Mouse (Mus musculus) R1 (cell line): ENCODE results near the gene Kcnk5.
A peak's percentile ranks its signal among the peaks of the same experiment; 100 is the strongest.

ENCODE experiments used
- DNase-seq: peaks from one replicate; pipeline ENCODE4 v3.0.0-alpha.2; 2018; ENCODE audit warnings: low read depth, low spot score

The Kcnk5 gene

GRCm38 (mm10) chr14:20168054-20168453, 13.6 kb downstream of the Kcnk5 start:
- no peak for DNase-seq

GRCm38 (mm10) chr14:20165413-20165812, 16.2 kb downstream of the Kcnk5 start:
- DNase-seq: no peak

GRCm38 (mm10) chr14:20164438-20164837, 17.2 kb downstream of the Kcnk5 start:
- no peak for DNase-seq

GRCm38 (mm10) chr14:20162686-20163085, 18.9 kb downstream of the Kcnk5 start:
- no peak for DNase-seq

- no peak for DNase-seq
Observed at GRCm38 (mm10) chr14:20158727-20159681, 22.6 kb downstream of the Kcnk5 start.

- no peak for DNase-seq
Observed at GRCm38 (mm10) chr14:20157595-20157994, 24.0 kb downstream of the Kcnk5 start.

GRCm38 (mm10) chr14:20155718-20156117, 25.9 kb downstream of the Kcnk5 start:
- no peak for DNase-seq

- no peak for DNase-seq
Observed at GRCm38 (mm10) chr14:20154937-20155336, 26.7 kb downstream of the Kcnk5 start.

- peak; percentile 41 for DNase-seq
Observed at GRCm38 (mm10) chr14:20154245-20154644, 27.4 kb downstream of the Kcnk5 start.

GRCm38 (mm10) chr14:20149127-20150080, 32.2 kb downstream of the Kcnk5 start:
- no peak for DNase-seq

- DNase-seq: no peak
Observed at GRCm38 (mm10) chr14:20148514-20148913, 33.1 kb downstream of the Kcnk5 start.

- DNase-seq: no peak
Observed at GRCm38 (mm10) chr14:20147854-20148253, 33.8 kb downstream of the Kcnk5 start.

- DNase-seq: no peak
Observed at GRCm38 (mm10) chr14:20144093-20144492, 37.5 kb downstream of the Kcnk5 start.

- DNase-seq: no peak
Observed at GRCm38 (mm10) chr14:20138484-20139355, 42.9 kb downstream of the Kcnk5 start, which contains the start of gene Saysd1. Gene Saysd1 (minus strand): TSS chr14:20138534.

- no peak for DNase-seq
Observed at GRCm38 (mm10) chr14:20134965-20135671, 46.5 kb downstream of the Kcnk5 start.

GRCm38 (mm10) chr14:20128162-20128561, 53.4 kb downstream of the Kcnk5 start:
- DNase-seq: no peak

GRCm38 (mm10) chr14:20127406-20128087, 54.1 kb downstream of the Kcnk5 start:
- DNase-seq: peak; percentile 95

- no peak for DNase-seq
Observed at GRCm38 (mm10) chr14:20120868-20121267, 60.7 kb downstream of the Kcnk5 start.

- DNase-seq: peak; percentile 39
Observed at GRCm38 (mm10) chr14:20120012-20120411, 61.6 kb downstream of the Kcnk5 start.

- no peak for DNase-seq
Observed at GRCm38 (mm10) chr14:20116149-20116605, 65.4 kb downstream of the Kcnk5 start.
